Mouse (Mus musculus): ENCODE results near the gene Ldb2. TPM values are rescaled to one million over a fixed set of nuclear protein-coding genes. Genes with fewer than 3 reads are reported as not detected.

The Ldb2 gene
- polyA plus RNA-seq, 1 experiment from 2014 or later: 10.3 TPM

- Histone ChIP-seq H3K27me3 (ENCODE audit: control insufficient read depth, insufficient read depth, low read length) (no peaks in the 10 kb centered on the region), H3K4me2 (no peak overlapping the region), H3K9ac (ENCODE audit: low read depth, low read length) (no peak overlapping the region), H3K36me3 (ENCODE audit: control insufficient read depth, insufficient read depth, low read length) (no peaks in the 10 kb centered on the region), H3K4me1 (ENCODE audit: control insufficient read depth, insufficient read depth, low read length) (no peaks in the 10 kb centered on the region), H3K4me3 (ENCODE audit: low read depth, low read length) (no peak overlapping the region), H3K27ac (ENCODE audit: low read depth, low read length) (no peak overlapping the region), H3K9me3 (replicated peaks; ENCODE audit: control insufficient read depth, low read length) (no peaks in the 10 kb centered on the region)
- no peak for ATAC-seq (replicated peaks; ENCODE audit: insufficient number of reproducible peaks, low FRiP score, low TSS enrichment)
- WGBS (ENCODE audit: insufficient replicate concordance): 88% methylated on average over 2 of the region's 2 CpGs
Measured at GRCm38 (mm10) chr5:44538687-44539086, 260.8 kb downstream of the Ldb2 start.

GRCm38 (mm10) chr5:44538000-44538395, 261.5 kb downstream of the Ldb2 start:
- H3K9me3 ChIP-seq (replicated peaks; ENCODE audit: control insufficient read depth, low read length): no peaks in the 10 kb centered on the region
- H3K9ac ChIP-seq (ENCODE audit: low read depth, low read length): no peak overlapping the region
- H3K27me3 ChIP-seq (ENCODE audit: control insufficient read depth, insufficient read depth, low read length): no peaks in the 10 kb centered on the region
- H3K27ac ChIP-seq (ENCODE audit: low read depth, low read length): no peak overlapping the region
- no peaks in the 10 kb centered on the region for H3K4me1 ChIP-seq (ENCODE audit: control insufficient read depth, insufficient read depth, low read length)
- H3K4me2 ChIP-seq: no peak overlapping the region
- H3K36me3 ChIP-seq (ENCODE audit: control insufficient read depth, insufficient read depth, low read length): no peaks in the 10 kb centered on the region
- no peak for ATAC-seq (replicated peaks; ENCODE audit: insufficient number of reproducible peaks, low FRiP score, low TSS enrichment)
- 33% methylated on average over 5 of the region's 5 CpGs for WGBS (ENCODE audit: insufficient replicate concordance)
- H3K4me3 ChIP-seq (ENCODE audit: low read depth, low read length): no peak overlapping the region

GRCm38 (mm10) chr5:44537316-44537999, 262.0 kb downstream of the Ldb2 start:
- Histone ChIP-seq H3K27ac (ENCODE audit: low read depth, low read length) (no peak overlapping the region), H3K4me3 (ENCODE audit: low read depth, low read length) (no peak overlapping the region), H3K9ac (ENCODE audit: low read depth, low read length) (no peak overlapping the region), H3K27me3 (ENCODE audit: control insufficient read depth, insufficient read depth, low read length) (no peaks in the 10 kb centered on the region), H3K4me1 (ENCODE audit: control insufficient read depth, insufficient read depth, low read length) (no peaks in the 10 kb centered on the region), H3K9me3 (replicated peaks; ENCODE audit: control insufficient read depth, low read length) (no peaks in the 10 kb centered on the region), H3K4me2 (no peak overlapping the region), H3K36me3 (ENCODE audit: control insufficient read depth, insufficient read depth, low read length) (no peaks in the 10 kb centered on the region)
- no peak for ATAC-seq (replicated peaks; ENCODE audit: insufficient number of reproducible peaks, low FRiP score, low TSS enrichment)
- 88% methylated on average over 5 of the region's 5 CpGs for WGBS (ENCODE audit: insufficient replicate concordance)

GRCm38 (mm10) chr5:44529466-44529865, 270.0 kb downstream of the Ldb2 start:
- Histone ChIP-seq H3K9ac (ENCODE audit: low read depth, low read length) (no peak overlapping the region), H3K27ac (ENCODE audit: low read depth, low read length) (no peak overlapping the region), H3K4me3 (ENCODE audit: low read depth, low read length) (no peak overlapping the region), H3K4me1 (ENCODE audit: control insufficient read depth, insufficient read depth, low read length) (no peaks in the 10 kb centered on the region), H3K4me2 (no peak overlapping the region), H3K27me3 (ENCODE audit: control insufficient read depth, insufficient read depth, low read length) (no peaks in the 10 kb centered on the region), H3K9me3 (replicated peaks; ENCODE audit: control insufficient read depth, low read length) (no peaks in the 10 kb centered on the region), H3K36me3 (ENCODE audit: control insufficient read depth, insufficient read depth, low read length) (no peaks in the 10 kb centered on the region)
- WGBS (ENCODE audit: insufficient replicate concordance): 56% methylated on average over 3 of the region's 3 CpGs
- ATAC-seq (replicated peaks; ENCODE audit: insufficient number of reproducible peaks, low FRiP score, low TSS enrichment): no peak

GRCm38 (mm10) chr5:44529001-44529400, 270.5 kb downstream of the Ldb2 start:
- no peaks in the 10 kb centered on the region for H3K27me3 ChIP-seq (ENCODE audit: control insufficient read depth, insufficient read depth, low read length)

GRCm38 (mm10) chr5:44505221-44505620, 294.3 kb downstream of the Ldb2 start:
- WGBS (ENCODE audit: insufficient replicate concordance): 85% methylated on average over 5 of the region's 5 CpGs
- Histone ChIP-seq H3K4me2 (no peak overlapping the region), H3K27me3 (ENCODE audit: control insufficient read depth, insufficient read depth, low read length) (no peaks in the 10 kb centered on the region), H3K9me3 (replicated peaks; ENCODE audit: control insufficient read depth, low read length) (no peaks in the 10 kb centered on the region; the same call in 1 of the 2 replicates), H3K9ac (ENCODE audit: low read depth, low read length) (no peak overlapping the region), H3K4me1 (ENCODE audit: control insufficient read depth, insufficient read depth, low read length) (no peaks in the 10 kb centered on the region), H3K4me3 (ENCODE audit: low read depth, low read length) (no peak overlapping the region), H3K27ac (ENCODE audit: low read depth, low read length) (no peak overlapping the region), H3K36me3 (ENCODE audit: control insufficient read depth, insufficient read depth, low read length) (no peaks in the 10 kb centered on the region)
- ATAC-seq (replicated peaks; ENCODE audit: insufficient number of reproducible peaks, low FRiP score, low TSS enrichment): no peak

More at GRCm38 (mm10) chr5:44529001-44529400, 270.5 kb downstream of the Ldb2 start:
- H3K27ac ChIP-seq (ENCODE audit: low read depth, low read length): no peak overlapping the region
- no peak overlapping the region for H3K4me2 ChIP-seq
- H3K9me3 ChIP-seq (replicated peaks; ENCODE audit: control insufficient read depth, low read length): no peaks in the 10 kb centered on the region
- WGBS (ENCODE audit: insufficient replicate concordance): 73% methylated on average over 1 of the region's 1 CpGs
- no peaks in the 10 kb centered on the region for H3K36me3 ChIP-seq (ENCODE audit: control insufficient read depth, insufficient read depth, low read length)
- ATAC-seq (replicated peaks; ENCODE audit: insufficient number of reproducible peaks, low FRiP score, low TSS enrichment): no peak
- H3K4me1 ChIP-seq (ENCODE audit: control insufficient read depth, insufficient read depth, low read length): no peaks in the 10 kb centered on the region
- H3K4me3 ChIP-seq (ENCODE audit: low read depth, low read length): no peak overlapping the region
- no peak overlapping the region for H3K9ac ChIP-seq (ENCODE audit: low read depth, low read length)

- Histone ChIP-seq H3K4me1 (ENCODE audit: control insufficient read depth, insufficient read depth, low read length) (no peaks in the 10 kb centered on the region), H3K27me3 (ENCODE audit: control insufficient read depth, insufficient read depth, low read length) (no peaks in the 10 kb centered on the region), H3K4me3 (ENCODE audit: low read depth, low read length) (no peak overlapping the region), H3K4me2 (no peak overlapping the region), H3K36me3 (ENCODE audit: control insufficient read depth, insufficient read depth, low read length) (no peaks in the 10 kb centered on the region), H3K9me3 (replicated peaks; ENCODE audit: control insufficient read depth, low read length) (no peaks in the 10 kb centered on the region; the same call in 1 of the 2 replicates), H3K9ac (ENCODE audit: low read depth, low read length) (no peak overlapping the region), H3K27ac (ENCODE audit: low read depth, low read length) (no peak overlapping the region)
- 64% methylated on average over 5 of the region's 5 CpGs for WGBS (ENCODE audit: insufficient replicate concordance)
- no peak for ATAC-seq (replicated peaks; ENCODE audit: insufficient number of reproducible peaks, low FRiP score, low TSS enrichment)
Measured at GRCm38 (mm10) chr5:44504786-44505185, 294.7 kb downstream of the Ldb2 start.

- no peak for ATAC-seq (replicated peaks; ENCODE audit: insufficient number of reproducible peaks, low FRiP score, low TSS enrichment)
- Histone ChIP-seq H3K9me3 (replicated peaks; ENCODE audit: control insufficient read depth, low read length) (no peaks in the 10 kb centered on the region), H3K27me3 (ENCODE audit: control insufficient read depth, insufficient read depth, low read length) (no peaks in the 10 kb centered on the region), H3K4me1 (ENCODE audit: control insufficient read depth, insufficient read depth, low read length) (no peaks in the 10 kb centered on the region), H3K4me3 (ENCODE audit: low read depth, low read length) (no peak overlapping the region), H3K36me3 (ENCODE audit: control insufficient read depth, insufficient read depth, low read length) (no peaks in the 10 kb centered on the region), H3K9ac (ENCODE audit: low read depth, low read length) (no peak overlapping the region), H3K27ac (ENCODE audit: low read depth, low read length) (no peak overlapping the region), H3K4me2 (no peak overlapping the region)
- 82% methylated on average over 1 of the region's 1 CpGs for WGBS (ENCODE audit: insufficient replicate concordance)
Measured at GRCm38 (mm10) chr5:44498229-44498628, 301.3 kb downstream of the Ldb2 start.

- no peaks in the 10 kb centered on the region for H3K4me1 ChIP-seq (ENCODE audit: control insufficient read depth, insufficient read depth, low read length)
- no peaks in the 10 kb centered on the region for H3K36me3 ChIP-seq (ENCODE audit: control insufficient read depth, insufficient read depth, low read length)
- no peaks in the 10 kb centered on the region for H3K27me3 ChIP-seq (ENCODE audit: control insufficient read depth, insufficient read depth, low read length)
- no peaks in the 10 kb centered on the region for H3K9me3 ChIP-seq (replicated peaks; ENCODE audit: control insufficient read depth, low read length)
- ATAC-seq (replicated peaks; ENCODE audit: insufficient number of reproducible peaks, low FRiP score, low TSS enrichment): no peak
- H3K4me2 ChIP-seq: no peak overlapping the region
- H3K9ac ChIP-seq (ENCODE audit: low read depth, low read length): no peak overlapping the region
- WGBS (ENCODE audit: insufficient replicate concordance): 77% methylated on average over 3 of the region's 3 CpGs
- no peak overlapping the region for H3K4me3 ChIP-seq (ENCODE audit: low read depth, low read length)
- no peak overlapping the region for H3K27ac ChIP-seq (ENCODE audit: low read depth, low read length)
Measured at GRCm38 (mm10) chr5:44496854-44497253, 302.6 kb downstream of the Ldb2 start.
